8 mouse cellular contexts compared by ENCODE assay signal in genomic region chr17:51812942-51813783, GRCm38 (mm10). TPM values are rescaled to one million over a fixed set of nuclear protein-coding genes. Genes with fewer than 3 reads are reported as not detected.
A peak's percentile ranks its signal among the peaks of the same experiment; 100 is the strongest.
DNase-seq lines count a peak whose midpoint lies in the region; ATAC-seq lines count a peak whose summit lies in the region.

No protein-coding gene starts in this region.

- DNase-seq in lung, adult 18-20 months = peak; percentile 39 to 40
- DNase-seq in lung, postnatal 25 days (ENCODE audit: low spot score) = no peak
- peak; percentile 87 to 92 for DNase-seq in cerebellum, postnatal 10 days
- peak; percentile 72 for DNase-seq in gastrocnemius, postnatal 14 days
- DNase-seq in testis, postnatal 10 days (ENCODE audit: low spot score) = peak; percentile 78

- no peaks in the 10 kb centered on the region for H3K36me3 ChIP-seq in intestine, embryonic 15.5 days
- no peaks in the 10 kb centered on the region for H3K36me3 ChIP-seq in liver, embryonic 16.5 days (ENCODE audit: control insufficient read depth, insufficient read depth)
- 0 out of 2 replicates have a peak, but pooled peaks cover 5% of the 10 kb centered on the region for H3K36me3 ChIP-seq in neural tube, embryonic 12.5 days

- under 1% methylated on average over 106 of the region's 115 CpGs for WGBS in intestine, embryonic 15.5 days
- WGBS in liver, embryonic 16.5 days (ENCODE audit: insufficient replicate concordance) = under 1% methylated on average over 79 of the region's 115 CpGs
- WGBS in neural tube, embryonic 12.5 days = under 1% methylated on average over 97 of the region's 115 CpGs

- ATAC-seq in intestine, embryonic 15.5 days = peak; percentile 85
- peak; percentile 45 for ATAC-seq in liver, embryonic 16.5 days (ENCODE audit: low read depth)
- peak; percentile 87 for ATAC-seq in neural tube, embryonic 12.5 days (ENCODE audit: low FRiP score, low read depth)

- H3K27ac ChIP-seq in intestine, embryonic 15.5 days = 0 out of 2 replicates have a peak overlapping the region, but pooled peaks have one; percentile 44
- no peak overlapping the region for H3K27ac ChIP-seq in liver, embryonic 16.5 days (ENCODE audit: low read length)
- H3K27ac ChIP-seq in neural tube, embryonic 12.5 days = peak overlapping the region; percentile 96

- intact Hi-C loops in gastrocnemius, postnatal 14 days (cut with DNase I; ENCODE audit: low total_unique reads) = no loop called here

- H3K9me3 ChIP-seq in intestine, embryonic 15.5 days = no peaks in the 10 kb centered on the region
- H3K9me3 ChIP-seq in liver, embryonic 16.5 days (replicated peaks; ENCODE audit: control insufficient read depth, low read length) = no peaks in the 10 kb centered on the region
- H3K9me3 ChIP-seq in neural tube, embryonic 12.5 days = no peaks in the 10 kb centered on the region

- no peaks in the 10 kb centered on the region for H3K27me3 ChIP-seq in intestine, embryonic 15.5 days (replicated peaks)
- H3K27me3 ChIP-seq in liver, embryonic 16.5 days (ENCODE audit: control insufficient read depth, insufficient read depth, low read depth, low read length) = peaks cover 27% of the 10 kb centered on the region
- no peaks in the 10 kb centered on the region for H3K27me3 ChIP-seq in neural tube, embryonic 12.5 days (replicated peaks)

- H3K4me2 ChIP-seq in intestine, embryonic 15.5 days (replicated peaks) = peak overlapping the region; percentile 95
- peak overlapping the region; percentile 80 for H3K4me2 ChIP-seq in liver, embryonic 16.5 days (ENCODE audit: low read depth, low read length)
- H3K4me2 ChIP-seq in neural tube, embryonic 12.5 days (replicated peaks) = peak overlapping the region; percentile 69

- 0 out of 2 replicates have a peak, but pooled peaks cover 4% of the 10 kb centered on the region for H3K4me1 ChIP-seq in intestine, embryonic 15.5 days (replicated peaks)
- no peaks in the 10 kb centered on the region; the same call in 1 of the 2 replicates for H3K4me1 ChIP-seq in liver, embryonic 16.5 days (ENCODE audit: control insufficient read depth, low read depth, low read length)
- peaks cover 5% of the 10 kb centered on the region; the same call in 1 of the 2 replicates for H3K4me1 ChIP-seq in neural tube, embryonic 12.5 days

- H3K9ac ChIP-seq in intestine, embryonic 15.5 days = peak overlapping the region; percentile 70
- peak overlapping the region; percentile 51 for H3K9ac ChIP-seq in liver, embryonic 16.5 days (ENCODE audit: low read depth, low read length)
- H3K9ac ChIP-seq in neural tube, embryonic 12.5 days = peak overlapping the region; percentile 94

- H3K4me3 ChIP-seq in intestine, embryonic 15.5 days (replicated peaks) = peak overlapping the region; percentile 79
- H3K4me3 ChIP-seq in liver, embryonic 16.5 days (ENCODE audit: low read depth, low read length) = peak overlapping the region; percentile 65
- peak overlapping the region; percentile 89 for H3K4me3 ChIP-seq in neural tube, embryonic 12.5 days

RNA-seq across cellular contexts. Expression of gene Satb1, which starts 19.9 kb away (rescaled TPM):
- total RNA-seq in gastrocnemius, postnatal 14 days (2021) = 10 to 100 TPM; 58.6 to 67.1 TPM
- polyA plus RNA-seq in intestine, embryonic 15.5 days (2015; fragmentation: Nextera tagmentation; extraction: Ambion mirVana) = 3.9 and 5.5 TPM in 2 replicates
- polyA plus RNA-seq in liver, embryonic 16.5 days (2015; fragmentation: Nextera tagmentation; extraction: Ambion mirVana) = 0.81 and 0.92 TPM in 2 replicates
- 36.5 and 37.1 TPM in 2 replicates for polyA plus RNA-seq in neural tube, embryonic 12.5 days (2016; fragmentation: Nextera tagmentation; extraction: Ambion mirVana)
